Mouse (Mus musculus): Measurements from ENCODE around the gene Cwc22. TPM values are rescaled to one million over a fixed set of nuclear protein-coding genes. Genes with fewer than 3 reads are reported as not detected.

Cwc22 gene
- total RNA-seq, 2 experiments from 2014 or later = 26.7 to 29.7 TPM

GRCm38 (mm10) chr2:77869729-77870280 is 76.4 kb downstream of the Cwc22 start:
- TF ChIP-seq CTCF (conservative IDR thresholded peaks at IDR 0.05) = no peak
- no peak for DNase-seq (ENCODE audit: low spot score in 2 of 2)
- Histone ChIP-seq H3K27ac (no peak overlapping the region), H3K4me3 (no peak overlapping the region)

- peak; percentile 47 for TF ChIP-seq CTCF (conservative IDR thresholded peaks at IDR 0.05)
- peak overlapping the region; percentile 75 for H3K27ac ChIP-seq
- peak overlapping the region; percentile 41 for H3K4me3 ChIP-seq
- DNase-seq (ENCODE audit: low spot score in 2 of 2) = peak; percentile 11 to 30
Measured at GRCm38 (mm10) chr2:77863934-77864333, 82.2 kb downstream of the Cwc22 start.

GRCm38 (mm10) chr2:77863522-77863921 is 82.7 kb downstream of the Cwc22 start:
- Histone ChIP-seq H3K4me3 (peak overlapping the region; percentile 41), H3K27ac (peak overlapping the region; percentile 75)
- peak; percentile 45 to 49 for DNase-seq (ENCODE audit: low spot score in 2 of 2)
- TF ChIP-seq CTCF (conservative IDR thresholded peaks at IDR 0.05) = no peak

- 0 out of 2 replicates have a peak overlapping the region, but pooled peaks have one; percentile 3 for H3K4me3 ChIP-seq
- DNase-seq (ENCODE audit: low spot score in 2 of 2) = peak; percentile 33 to 52
- peak overlapping the region; percentile 51; the same call in 1 of the 2 replicates for H3K27ac ChIP-seq
- no peak for TF ChIP-seq CTCF (conservative IDR thresholded peaks at IDR 0.05)
Measured at GRCm38 (mm10) chr2:77841464-77841863, 104.7 kb downstream of the Cwc22 start.

- no peak for TF ChIP-seq CTCF (conservative IDR thresholded peaks at IDR 0.05)
Measured at GRCm38 (mm10) chr2:77839587-77839986, 106.6 kb downstream of the Cwc22 start.

GRCm38 (mm10) chr2:77838688-77839087 is 107.5 kb downstream of the Cwc22 start:
- Histone ChIP-seq H3K27ac (no peak overlapping the region), H3K4me3 (no peak overlapping the region)
- TF ChIP-seq CTCF (conservative IDR thresholded peaks at IDR 0.05) = no peak
- DNase-seq (ENCODE audit: low spot score in 2 of 2) = no peak

More at GRCm38 (mm10) chr2:77839587-77839986, 106.6 kb downstream of the Cwc22 start:
- DNase-seq (ENCODE audit: low spot score in 2 of 2) = no peak
- Histone ChIP-seq H3K4me3 (no peak overlapping the region), H3K27ac (no peak overlapping the region)

- peak; percentile 47 for TF ChIP-seq CTCF (conservative IDR thresholded peaks at IDR 0.05)
- Histone ChIP-seq H3K27ac (no peak overlapping the region), H3K4me3 (no peak overlapping the region)
- no peak for DNase-seq (ENCODE audit: low spot score in 2 of 2)
Measured at GRCm38 (mm10) chr2:77835781-77836180, 110.4 kb downstream of the Cwc22 start.

Other genes starting within 250 kb of the Cwc22 start
- gene Zfp385b, start 126.7 kb downstream of the Cwc22 start, total RNA-seq (2021) = 10 to 100 TPM; 50.4 to 51.4 TPM

All from layer of hippocampus, adult 2 months (tissue).